9 mouse cellular contexts compared by ENCODE assay signal in genomic region chr10:44071095-44071494, GRCm38 (mm10).
DNase-seq lines count a peak whose midpoint lies in the region; ATAC-seq and TF ChIP-seq lines count a peak whose summit lies in the region.
"Had no signal": no experiment of that assay in that cellular context is flagged by ENCODE, and none has a peak within 500 bp of the region (broad histone marks: within the 10 kb centered on the region; RNA-seq: fewer than 3 reads in every experiment).

No protein-coding gene starts in this region.

- H3K4me2 ChIP-seq in heart, postnatal 0 days (ENCODE audit: low read depth, low read length), result no peak overlapping the region
- 0 out of 2 replicates have a peak overlapping the region, but pooled peaks have one; percentile 13 for H3K4me2 ChIP-seq in liver, postnatal 0 days (ENCODE audit: low read depth, low read length)
- H3K4me2 ChIP-seq in neural tube, embryonic 11.5 days (ENCODE audit: low read depth), result no peak overlapping the region
- no peak overlapping the region for H3K4me2 ChIP-seq in stomach, embryonic 14.5 days (replicated peaks; ENCODE audit: low read depth, low read length)

- H3K36me3 ChIP-seq in heart, postnatal 0 days (replicated peaks; ENCODE audit: control insufficient read depth, insufficient read depth, low read length), result no peaks in the 10 kb centered on the region
- no peaks in the 10 kb centered on the region for H3K36me3 ChIP-seq in liver, postnatal 0 days (replicated peaks; ENCODE audit: insufficient read depth, low read length)
- H3K36me3 ChIP-seq in neural tube, embryonic 11.5 days (ENCODE audit: control insufficient read depth, insufficient read depth, low read length), result no peaks in the 10 kb centered on the region
- H3K36me3 ChIP-seq in stomach, embryonic 14.5 days (ENCODE audit: control insufficient read depth, insufficient read depth, low read length), result no peaks in the 10 kb centered on the region

- H3K4me1 ChIP-seq in cortical plate, adult 2 months (ENCODE audit: control insufficient read depth, insufficient read depth, low read length), result no peaks in the 10 kb centered on the region
- no peaks in the 10 kb centered on the region for H3K4me1 ChIP-seq in heart, postnatal 0 days (ENCODE audit: control insufficient read depth, insufficient read depth)
- peaks cover 5% of the 10 kb centered on the region for H3K4me1 ChIP-seq in liver, postnatal 0 days (ENCODE audit: insufficient read depth)
- H3K4me1 ChIP-seq in neural tube, embryonic 11.5 days (ENCODE audit: control insufficient read depth, insufficient read depth, low read length), result 0 out of 2 replicates have a peak, but pooled peaks cover 2% of the 10 kb centered on the region
- H3K4me1 ChIP-seq in stomach, embryonic 14.5 days (ENCODE audit: control insufficient read depth, insufficient read depth, low read length), result no peaks in the 10 kb centered on the region

- H3K27ac ChIP-seq in cortical plate, adult 2 months (ENCODE audit: insufficient read depth, low read length), result no peak overlapping the region
- no peak overlapping the region for H3K27ac ChIP-seq in heart, postnatal 0 days (ENCODE audit: low read depth)
- no peak overlapping the region for H3K27ac ChIP-seq in liver, postnatal 0 days (ENCODE audit: low read depth)
- H3K27ac ChIP-seq in neural tube, embryonic 11.5 days (ENCODE audit: low read depth, low read length), result no peak overlapping the region
- no peak overlapping the region for H3K27ac ChIP-seq in stomach, embryonic 14.5 days (ENCODE audit: low read length)

- no peak overlapping the region for H3K9ac ChIP-seq in heart, postnatal 0 days (replicated peaks; ENCODE audit: low read depth, low read length)
- no peak overlapping the region; the same call in 1 of the 2 replicates for H3K9ac ChIP-seq in liver, postnatal 0 days (replicated peaks)
- H3K9ac ChIP-seq in neural tube, embryonic 11.5 days (ENCODE audit: low read length), result no peak overlapping the region
- H3K9ac ChIP-seq in stomach, embryonic 14.5 days (replicated peaks; ENCODE audit: low read depth, low read length), result no peak overlapping the region

- TF ChIP-seq POLR2A in cortical plate, adult 2 months (IDR thresholded peaks at IDR 0.05; ENCODE audit: extremely low read depth, insufficient read depth, low read length), result no peak

- no peak for TF ChIP-seq EP300 in heart, postnatal 0 days (IDR thresholded peaks at IDR 0.05; ENCODE audit: low read depth)
- no peak for TF ChIP-seq EP300 in liver, postnatal 0 days (IDR thresholded peaks at IDR 0.05; ENCODE audit: low read depth)

- peak; percentile 87 for DNase-seq in 416B (ENCODE audit: low read depth)
- DNase-seq in R1 (ENCODE audit: low read depth, low spot score), result peak; percentile 58
- peak; percentile 82 for DNase-seq in heart, postnatal 0 days (ENCODE audit: low spot score)
- peak; percentile 83 for DNase-seq in kidney, postnatal 14 days
- DNase-seq in liver, postnatal 0 days, result peak; percentile 71
- peak; percentile 58 for DNase-seq in neural tube, embryonic 11.5 days (ENCODE audit: low spot score)

- 5% methylated on average over 4 of the region's 4 CpGs for WGBS in heart, postnatal 0 days
- 3% methylated on average over 4 of the region's 4 CpGs for WGBS in liver, postnatal 0 days (ENCODE audit: insufficient replicate concordance)
- WGBS in neural tube, embryonic 11.5 days, result 17% methylated on average over 4 of the region's 4 CpGs
- 4% methylated on average over 4 of the region's 4 CpGs for WGBS in stomach, embryonic 14.5 days

- ATAC-seq in heart, postnatal 0 days (ENCODE audit: insufficient read depth, low read depth), result peak; percentile 51; the same call in 1 of the 2 replicates
- ATAC-seq in liver, postnatal 0 days, result peak; percentile 76
- ATAC-seq in neural tube, embryonic 11.5 days (ENCODE audit: insufficient read depth, low FRiP score, low TSS enrichment), result 0 out of 2 replicates have a peak, but pooled peaks have one; percentile 53
- ATAC-seq in stomach, embryonic 14.5 days (ENCODE audit: insufficient number of reproducible peaks, insufficient read depth, low FRiP score, low read depth), result peak; percentile 77; the same call in 1 of the 2 replicates

- H3K4me3 ChIP-seq in cortical plate, adult 2 months (ENCODE audit: insufficient read depth, low read length), result no peak overlapping the region
- H3K4me3 ChIP-seq in heart, postnatal 0 days (ENCODE audit: low read depth, low read length), result no peak overlapping the region
- H3K4me3 ChIP-seq in liver, postnatal 0 days (ENCODE audit: low read depth, low read length), result no peak overlapping the region
- no peak overlapping the region for H3K4me3 ChIP-seq in neural tube, embryonic 11.5 days (ENCODE audit: low read depth, low read length)
- no peak overlapping the region for H3K4me3 ChIP-seq in stomach, embryonic 14.5 days (ENCODE audit: low read depth, low read length)
- H3K4me3 ChIP-seq: erythroblast, embryonic 14.5 days had no signal

- peak; percentile 66 for TF ChIP-seq CTCF in cortical plate, adult 2 months (IDR thresholded peaks at IDR 0.05; ENCODE audit: extremely low read depth, insufficient read depth, low read length)
- peak; percentile 68 for TF ChIP-seq CTCF in heart, postnatal 0 days (IDR thresholded peaks at IDR 0.05; ENCODE audit: low read depth)
- TF ChIP-seq CTCF in liver, postnatal 0 days (IDR thresholded peaks at IDR 0.05; ENCODE audit: low read depth), result peak; percentile 80

- H3K9me3 ChIP-seq in heart, postnatal 0 days (replicated peaks; ENCODE audit: control insufficient read depth, low read length), result no peaks in the 10 kb centered on the region
- H3K9me3 ChIP-seq in liver, postnatal 0 days (ENCODE audit: low read length), result no peaks in the 10 kb centered on the region
- no peaks in the 10 kb centered on the region for H3K9me3 ChIP-seq in neural tube, embryonic 11.5 days (ENCODE audit: control insufficient read depth, low read length)
- no peaks in the 10 kb centered on the region for H3K9me3 ChIP-seq in stomach, embryonic 14.5 days (ENCODE audit: control insufficient read depth, low read depth, low read length)

- no peaks in the 10 kb centered on the region for H3K27me3 ChIP-seq in heart, postnatal 0 days (ENCODE audit: control insufficient read depth, insufficient read depth, low read length)
- H3K27me3 ChIP-seq in liver, postnatal 0 days (ENCODE audit: insufficient read depth, low read length), result no peaks in the 10 kb centered on the region
- H3K27me3 ChIP-seq in neural tube, embryonic 11.5 days (ENCODE audit: control insufficient read depth, insufficient read depth, low read length), result no peaks in the 10 kb centered on the region
- no peaks in the 10 kb centered on the region for H3K27me3 ChIP-seq in stomach, embryonic 14.5 days (ENCODE audit: control insufficient read depth, insufficient read depth, low read length)
